Mouse (Mus musculus): ENCODE data around the gene Selenof.

- TF ChIP-seq CTCF (IDR thresholded peaks at IDR 0.05; ENCODE audit: insufficient read depth, low read depth, low read length) = no peak
- TF ChIP-seq POLR2A (IDR thresholded peaks at IDR 0.05; ENCODE audit: insufficient read depth, low read depth, low read length) = no peak
Measured at GRCm38 (mm10) chr3:144589189-144589890, 19.2 kb downstream of the Selenof start.

Measured in olfactory bulb, adult 2 months (tissue).